Mouse (Mus musculus) urinary bladder, postnatal 14 days (tissue): ENCODE data around the gene Huwe1.
A peak's percentile ranks its signal among the peaks of the same experiment; 100 is the strongest.

Experiments used
- DNase-seq: peaks from one replicate; pipeline ENCODE4 v3.0.0; 2021; ENCODE audit warnings: low spot score

Gene Huwe1

GRCm38 (mm10) chrX:151951181-151951580 is 150.6 kb downstream of the Huwe1 start:
- DNase-seq: peak; percentile 3
